Mouse (Mus musculus) stomach, embryonic 14.5 days (tissue): ENCODE data around the gene Zdhhc25. TPM values are rescaled to one million over a fixed set of nuclear protein-coding genes. Genes with fewer than 3 reads are reported as not detected.

Source experiments
- polyA plus RNA-seq: library from polyadenylated mRNA; unstranded; fragments of >200 nt; fragmentation: Nextera tagmentation; extraction: Ambion mirVana; gene quantifications from 2 replicates; pipeline ENCODE4 v1.2.1, GENCODE M21; 2014

Gene Zdhhc25
- polyA plus RNA-seq, 1 experiment from 2014 or later, result not detected

Other genes starting within 250 kb of the Zdhhc25 start
- 29.7 and 30.2 TPM in 2 replicates for gene Brd1, start 133.9 kb downstream of the Zdhhc25 start, polyA plus RNA-seq
- 18.5 and 18.8 TPM in 2 replicates for gene Zbed4, start 151.4 kb downstream of the Zdhhc25 start, polyA plus RNA-seq
- 10.5 and 12.7 TPM in 2 replicates for gene Alg12, start 219.0 kb downstream of the Zdhhc25 start, polyA plus RNA-seq
- gene Creld2, start 219.3 kb downstream of the Zdhhc25 start, polyA plus RNA-seq, result 59.6 and 72.9 TPM in 2 replicates